Mouse (Mus musculus): Measurements from ENCODE around the gene Pop4. TPM values are rescaled to one million over a fixed set of nuclear protein-coding genes. Genes with fewer than 3 reads are reported as not detected.

Pop4 gene
- total RNA-seq, 2 experiments from 2014 or later = 6.8 to 7.0 TPM

GRCm38 (mm10) chr7:38224577-38225369 is 46.5 kb downstream of the Pop4 start:
- DNase-seq = peak in 1 of 2 experiments; percentile 55
- intact Hi-C loops (cut with DNase I) = loop anchor here (5.0 kb wide), 1 partner anchor 43 kb away; no protein-coding TSS in a partner anchor

- intact Hi-C loops (cut with DNase I) = no loop called here
- DNase-seq = no peak
Observed at GRCm38 (mm10) chr7:38220866-38221265, 50.4 kb downstream of the Pop4 start.

GRCm38 (mm10) chr7:38219526-38219925 is 51.7 kb downstream of the Pop4 start:
- intact Hi-C loops (cut with DNase I) = no loop called here
- DNase-seq = no peak

- DNase-seq = no peak
- intact Hi-C loops (cut with DNase I) = no loop called here
Observed at GRCm38 (mm10) chr7:38218631-38219367, 52.4 kb downstream of the Pop4 start.

- peak; percentile 91 to 94 for DNase-seq
- intact Hi-C loops (cut with DNase I) = no loop called here
Observed at GRCm38 (mm10) chr7:38217417-38218171, 53.6 kb downstream of the Pop4 start.

GRCm38 (mm10) chr7:38215697-38216096 is 55.5 kb downstream of the Pop4 start:
- no peak for DNase-seq
- intact Hi-C loops (cut with DNase I) = no loop called here

- intact Hi-C loops (cut with DNase I) = no loop called here
- DNase-seq = no peak
Observed at GRCm38 (mm10) chr7:38215281-38215680, 55.9 kb downstream of the Pop4 start.

GRCm38 (mm10) chr7:38214473-38215214 is 56.6 kb downstream of the Pop4 start:
- intact Hi-C loops (cut with DNase I) = no loop called here
- no peak for DNase-seq

GRCm38 (mm10) chr7:38212651-38213062 is 58.6 kb downstream of the Pop4 start:
- intact Hi-C loops (cut with DNase I) = no loop called here
- no peak for DNase-seq

Other genes with a start within 250 kb of the Pop4 start
- 10 to 100 TPM; 22.4 to 24.0 TPM for gene Uri1, start 247.9 kb downstream of the Pop4 start, total RNA-seq (2021)
- gene Ccne1, start 163.9 kb downstream of the Pop4 start, total RNA-seq (2021) = 1 to 10 TPM in 1 of 2 experiments, under 1 TPM in 1; 0.49 to 1.5 TPM
- 10 to 100 TPM; 22.1 to 23.9 TPM for gene 1600014C10Rik, start 88.2 kb downstream of the Pop4 start, total RNA-seq (2021)
- gene Plekhf1, start 43.4 kb downstream of the Pop4 start, total RNA-seq (2021) = 1 to 10 TPM; 5.6 to 6.0 TPM

Data from gastrocnemius, postnatal 36 days (tissue).